Mouse (Mus musculus): ENCODE results near the gene Diras1.
A peak's percentile ranks its signal among the peaks of the same experiment; 100 is the strongest.

Gene Diras1

DNA sequence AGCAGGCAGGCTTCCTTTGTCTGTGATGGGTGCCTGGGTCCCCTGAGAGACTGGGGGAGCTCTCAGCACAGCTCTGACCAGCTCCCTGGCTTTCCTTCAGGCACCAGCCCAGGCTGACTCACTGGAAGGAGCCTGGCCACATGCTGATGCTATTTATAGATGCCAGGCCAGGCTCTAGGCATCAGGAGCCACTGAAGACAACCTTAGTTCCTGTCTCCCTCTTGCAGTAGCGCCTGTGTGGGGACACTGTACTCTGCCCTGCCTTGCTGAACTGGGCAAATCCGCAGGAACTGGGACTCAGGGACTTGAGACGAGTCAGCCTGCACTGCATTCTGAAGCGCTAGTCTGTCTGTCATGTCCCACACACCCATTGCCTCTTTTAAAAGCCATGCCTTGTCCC lies 1.9 kb upstream of the Diras1 start:
- peak; percentile 79 for DNase-seq

- peak; percentile 34 for DNase-seq
Observed at GRCm38 (mm10) chr10:81026857-81027256, 1.4 kb upstream of the Diras1 start.

GRCm38 (mm10) chr10:81025047-81025621 lies 328 bp downstream of the Diras1 start:
- peak; percentile 51 for DNase-seq

- peak; percentile 37 for DNase-seq
Observed at GRCm38 (mm10) chr10:81024346-81024937, 1.0 kb downstream of the Diras1 start.

DNA sequence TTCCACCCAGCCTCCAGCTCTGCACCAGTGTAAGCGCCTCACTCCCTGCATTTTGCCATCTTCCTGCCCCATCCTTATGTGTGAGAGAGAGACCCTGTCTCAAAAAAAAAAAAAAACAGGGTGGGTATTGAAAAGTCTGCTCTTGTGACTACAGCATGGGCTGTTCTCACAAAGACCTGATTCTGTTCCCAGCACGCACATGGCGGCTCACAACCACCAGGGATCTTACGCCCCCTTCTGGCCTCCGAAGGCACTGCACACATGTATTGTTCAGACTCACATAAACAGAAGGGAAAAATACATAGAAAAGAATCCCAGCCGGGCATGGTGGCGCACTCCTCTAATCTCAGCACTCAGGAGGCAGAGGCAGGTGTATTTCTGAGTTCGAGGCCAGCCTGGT lies 2.7 kb downstream of the Diras1 start:
- DNase-seq: no peak

- no peak for DNase-seq
Observed at GRCm38 (mm10) chr10:81021547-81022110, 3.8 kb downstream of the Diras1 start.

DNA sequence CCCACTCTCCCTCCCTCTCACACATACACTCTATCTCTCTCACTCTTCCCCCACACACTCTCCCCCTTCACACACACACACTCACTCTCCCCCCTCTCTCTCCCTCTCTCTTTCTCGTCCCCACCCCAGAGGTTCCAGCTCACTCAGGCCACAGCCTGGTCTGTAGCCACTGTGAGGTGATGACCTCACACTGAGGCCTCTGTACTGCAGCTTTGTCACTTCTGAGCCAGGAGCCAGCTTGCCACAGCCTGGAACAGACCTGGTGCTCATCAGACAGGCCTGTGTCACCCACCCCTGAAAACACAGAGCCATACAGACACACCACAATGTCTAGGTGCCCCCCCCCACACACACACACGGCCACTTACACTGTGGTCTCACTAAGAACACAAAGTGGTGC lies 5.3 kb downstream of the Diras1 start:
- no peak for DNase-seq

- no peak for DNase-seq
Observed at GRCm38 (mm10) chr10:81019687-81020086, 5.8 kb downstream of the Diras1 start.

DNA sequence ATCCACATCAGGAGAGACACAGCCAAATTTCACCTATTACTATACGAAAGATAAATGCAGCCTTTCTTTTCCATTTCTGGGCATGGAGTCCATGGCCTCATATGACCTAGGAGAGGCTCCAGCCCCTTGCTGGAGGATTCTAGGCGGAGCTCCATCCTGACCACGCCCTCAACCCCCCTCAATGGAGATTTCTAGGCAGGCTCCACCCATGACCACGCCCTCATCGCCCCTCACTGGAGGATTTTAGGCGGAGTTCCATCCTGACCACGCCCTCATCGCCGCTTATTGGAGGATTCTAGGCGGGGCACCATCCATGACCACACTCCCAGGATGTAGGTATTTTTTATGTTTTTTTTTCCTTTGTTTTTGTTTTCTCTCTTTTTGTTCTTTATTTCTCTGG lies 7.1 kb downstream of the Diras1 start:
- DNase-seq: peak; percentile 50

DNA sequence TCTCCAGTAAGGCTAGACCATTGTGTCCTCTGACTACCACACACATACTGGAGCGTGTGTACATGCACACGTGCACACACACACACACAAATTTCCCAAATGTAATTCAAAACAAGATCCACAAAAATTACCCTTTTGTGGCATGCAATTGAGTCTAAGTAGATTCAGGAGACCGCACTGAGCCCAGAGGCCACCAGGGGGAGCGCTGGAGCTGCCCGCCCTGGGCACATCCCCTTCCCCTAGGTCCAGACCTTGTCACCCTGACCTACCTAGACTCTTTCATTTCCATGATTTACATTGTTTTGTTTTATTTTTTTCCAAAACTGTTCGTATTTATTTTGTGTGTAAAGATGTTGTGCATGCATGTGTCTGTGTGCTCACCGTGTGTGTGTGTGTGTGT lies 8.8 kb downstream of the Diras1 start:
- DNase-seq: peak; percentile 74

DNA sequence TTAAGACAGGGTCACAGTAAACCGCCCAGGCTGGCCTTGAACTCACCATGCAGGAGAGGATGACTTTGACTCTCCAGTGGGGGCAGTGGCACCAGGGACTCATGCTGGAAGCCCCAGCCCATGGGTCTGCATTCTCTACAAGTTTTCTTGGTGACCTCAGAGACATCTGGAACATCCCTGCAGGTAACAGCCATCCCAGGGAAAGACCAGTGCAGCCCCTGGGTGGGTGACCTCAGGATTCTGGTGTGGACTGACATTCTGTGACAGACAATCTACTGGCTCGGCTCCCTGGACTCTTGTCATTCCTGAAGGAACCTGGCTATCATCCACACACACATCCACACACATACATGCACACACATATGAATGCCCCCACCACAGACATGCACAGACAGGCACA lies 9.8 kb downstream of the Diras1 start:
- no peak for DNase-seq

DNA sequence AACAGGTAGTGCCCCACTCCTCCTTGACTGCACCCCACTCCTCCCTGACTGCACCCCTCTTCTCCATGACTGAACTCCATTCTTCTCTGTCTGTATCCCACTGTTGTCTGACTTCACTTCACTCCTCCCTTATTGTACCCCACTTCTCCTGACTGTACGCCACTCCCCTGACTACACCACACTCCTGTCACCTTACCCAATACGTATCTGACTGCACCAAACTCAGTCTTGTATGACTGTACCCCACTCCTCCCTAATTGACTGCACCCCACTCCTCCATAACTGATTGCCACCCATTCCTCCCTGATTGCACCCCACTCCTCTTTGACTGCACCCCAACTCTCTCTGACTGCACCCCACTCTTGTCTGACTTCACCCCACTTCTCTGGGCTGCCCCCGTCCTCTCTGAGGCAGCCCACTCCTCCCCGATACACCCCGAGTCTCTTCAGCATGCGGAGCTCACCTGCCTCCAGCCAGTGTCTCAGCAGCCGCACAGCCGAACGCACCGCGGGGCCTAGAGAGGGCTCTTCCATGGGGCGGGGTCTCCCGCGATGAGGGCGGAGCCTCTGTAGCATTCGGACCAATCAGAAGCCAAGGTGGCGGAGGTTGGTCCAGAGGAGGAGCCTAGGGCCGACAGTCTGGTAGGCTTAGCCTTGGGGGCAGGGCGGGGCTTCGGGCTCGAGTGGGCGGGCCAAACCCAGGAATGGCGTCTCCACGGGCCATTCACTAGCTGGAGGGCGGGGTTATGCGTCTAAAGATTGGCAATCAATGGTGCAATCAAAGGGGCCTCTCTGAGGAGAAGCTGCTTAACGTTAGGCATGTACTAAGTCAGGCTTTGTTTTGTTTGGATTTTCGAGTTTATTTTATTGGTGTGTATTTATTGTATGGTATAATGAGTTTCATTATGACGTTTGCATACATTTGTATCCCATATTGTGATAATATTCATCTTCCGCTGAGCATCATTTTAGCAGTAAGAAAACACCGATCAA lies 10.8 kb downstream of the Diras1 start, which contains the start of gene Gng7:
Gng7 (minus strand) TSS at position 553 of the 992 bp plus-strand sequence.
- DNase-seq: peak; percentile 98

- no peak for DNase-seq
Observed at GRCm38 (mm10) chr10:81010851-81011250, 14.6 kb downstream of the Diras1 start.

- no peak for DNase-seq
Observed at GRCm38 (mm10) chr10:81007240-81007639, 18.2 kb downstream of the Diras1 start.

- DNase-seq: no peak
Observed at GRCm38 (mm10) chr10:81006005-81006677, 19.3 kb downstream of the Diras1 start.

DNA sequence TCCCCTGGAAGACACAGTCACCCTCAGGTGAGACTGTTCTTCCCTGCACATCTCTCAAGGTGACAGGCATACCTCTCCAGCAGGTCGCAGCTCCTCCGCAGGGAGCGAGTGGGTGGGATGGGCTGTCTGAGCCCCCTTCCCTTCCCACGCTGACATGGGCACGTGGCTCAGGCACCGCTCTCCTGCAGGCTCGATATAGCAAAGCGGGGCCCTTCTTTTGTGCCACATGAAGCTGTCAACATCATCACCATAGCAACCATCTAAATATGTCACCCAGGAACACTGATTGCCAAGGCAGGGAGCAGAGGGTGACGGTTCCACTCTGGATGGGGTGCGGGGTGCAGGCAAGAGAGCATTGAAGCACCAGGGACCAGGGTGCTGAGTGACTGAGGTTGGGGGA lies 24.3 kb downstream of the Diras1 start:
- no peak for DNase-seq

- DNase-seq: no peak
Observed at GRCm38 (mm10) chr10:81000197-81001062, 25.0 kb downstream of the Diras1 start.

GRCm38 (mm10) chr10:80999362-81000196 lies 25.9 kb downstream of the Diras1 start:
- peak; percentile 86 for DNase-seq

- peak; percentile 67 for DNase-seq
Observed at GRCm38 (mm10) chr10:80998778-80999177, 26.7 kb downstream of the Diras1 start.

- DNase-seq: no peak
Observed at GRCm38 (mm10) chr10:80998021-80998420, 27.4 kb downstream of the Diras1 start.

GRCm38 (mm10) chr10:80997332-80997731 lies 28.1 kb downstream of the Diras1 start:
- DNase-seq: no peak

All from cerebellum, adult 11 months (tissue).